In genomic region chr5:120102097-120102496, GRCm38 (mm10) we compare ENCODE assay signal across 23 mouse cellular contexts. TPM values are rescaled to one million over a fixed set of nuclear protein-coding genes. Genes with fewer than 3 reads are reported as not detected.
DNase-seq lines count a peak whose midpoint lies in the region; ATAC-seq and TF ChIP-seq lines count a peak whose summit lies in the region.
"Had no signal": no experiment of that assay in that cellular context is flagged by ENCODE, and none has a peak within 500 bp of the region (broad histone marks: within the 10 kb centered on the region; RNA-seq: fewer than 3 reads in every experiment).

No protein-coding gene starts in this region.

- 37% methylated on average over 8 of the region's 8 CpGs for WGBS in kidney, embryonic 16.5 days
- 11% methylated on average over 8 of the region's 8 CpGs for WGBS in lung, embryonic 14.5 days

- H3K27ac ChIP-seq in kidney, embryonic 16.5 days (ENCODE audit: low read length): no peak overlapping the region
- H3K27ac ChIP-seq in lung, embryonic 14.5 days (ENCODE audit: low read depth): peak overlapping the region; percentile 87
- H3K27ac ChIP-seq: forebrain, embryonic 15.5 days; gastrocnemius, adult 2 months; heart, adult 2 months; hindbrain, embryonic 13.5 days; liver, embryonic 12.5 days; midbrain, embryonic 12.5 days; neural tube, embryonic 12.5 days; stomach, postnatal 0 days had no signal

- no peak for TF ChIP-seq CTCF in lung, embryonic 14.5 days (IDR thresholded peaks at IDR 0.05; ENCODE audit: low read depth)

- no peak for DNase-seq in kidney, postnatal 36 days
- DNase-seq in lung, embryonic 14.5 days: peak; percentile 93
- DNase-seq in lung, postnatal 10 days: peak; percentile 89
- no peak for DNase-seq in thymus, postnatal 36 days
- DNase-seq in urinary bladder, postnatal 36 days (ENCODE audit: low spot score in 2 of 2): no peak
- DNase-seq in adrenal gland, adult 2 months: no peak
- DNase-seq: adrenal gland, adult 8-10 months; cerebellum, adult 8-10 months; thymus, adult 18-20 months had no signal

- no peaks in the 10 kb centered on the region for H3K27me3 ChIP-seq in kidney, embryonic 16.5 days (ENCODE audit: insufficient read depth, low read length)
- no peaks in the 10 kb centered on the region for H3K27me3 ChIP-seq in lung, embryonic 14.5 days (ENCODE audit: insufficient read depth, low read length)
- H3K27me3 ChIP-seq: forebrain, embryonic 15.5 days; heart, embryonic 12.5 days had no signal

- no peak overlapping the region for H3K9ac ChIP-seq in kidney, embryonic 16.5 days (replicated peaks; ENCODE audit: low read length)
- no peak overlapping the region for H3K9ac ChIP-seq in lung, embryonic 14.5 days
- H3K9ac ChIP-seq: forebrain, embryonic 15.5 days; heart, embryonic 12.5 days; hindbrain, embryonic 13.5 days; liver, embryonic 12.5 days; liver, postnatal 0 days; midbrain, embryonic 12.5 days; neural tube, embryonic 12.5 days had no signal

- no peaks in the 10 kb centered on the region for H3K9me3 ChIP-seq in kidney, embryonic 16.5 days (ENCODE audit: low read length)
- H3K9me3 ChIP-seq in lung, embryonic 14.5 days (ENCODE audit: low read depth, low read length): no peaks in the 10 kb centered on the region
- H3K9me3 ChIP-seq: forebrain, embryonic 15.5 days; hindbrain, embryonic 13.5 days; liver, embryonic 12.5 days; midbrain, embryonic 12.5 days; neural tube, embryonic 12.5 days had no signal

- H3K4me1 ChIP-seq in kidney, embryonic 16.5 days (ENCODE audit: insufficient read depth, low read length): no peaks in the 10 kb centered on the region
- H3K4me1 ChIP-seq in lung, embryonic 14.5 days (ENCODE audit: insufficient read depth): no peaks in the 10 kb centered on the region
- H3K4me1 ChIP-seq: forebrain, embryonic 15.5 days; hindbrain, embryonic 13.5 days; midbrain, embryonic 12.5 days; neural tube, embryonic 12.5 days had no signal

- no peak overlapping the region for H3K4me3 ChIP-seq in kidney, embryonic 16.5 days (ENCODE audit: low read length)
- H3K4me3 ChIP-seq in lung, embryonic 14.5 days (ENCODE audit: low read depth, low read length): no peak overlapping the region
- H3K4me3 ChIP-seq: forebrain, embryonic 15.5 days; gastrocnemius, adult 2 months; heart, adult 2 months; heart, embryonic 12.5 days; hindbrain, embryonic 13.5 days; liver, embryonic 12.5 days; megakaryocyte, embryonic 14.5 days; midbrain, embryonic 12.5 days; myocyte; neural tube, embryonic 12.5 days had no signal

- H3K36me3 ChIP-seq in kidney, embryonic 16.5 days (ENCODE audit: insufficient read depth, low read length): no peaks in the 10 kb centered on the region
- H3K36me3 ChIP-seq in lung, embryonic 14.5 days (ENCODE audit: insufficient read depth): no peaks in the 10 kb centered on the region
- H3K36me3 ChIP-seq: forebrain, embryonic 15.5 days; heart, embryonic 12.5 days; hindbrain, embryonic 13.5 days; liver, embryonic 12.5 days; midbrain, embryonic 12.5 days; neural tube, embryonic 12.5 days had no signal

- no peak overlapping the region for H3K4me2 ChIP-seq in kidney, embryonic 16.5 days (replicated peaks; ENCODE audit: low read depth, low read length)
- 0 out of 2 replicates have a peak overlapping the region, but pooled peaks have one; percentile 18 for H3K4me2 ChIP-seq in lung, embryonic 14.5 days
- H3K4me2 ChIP-seq: forebrain, embryonic 15.5 days; heart, embryonic 12.5 days; hindbrain, embryonic 13.5 days; liver, embryonic 12.5 days; midbrain, embryonic 12.5 days; neural tube, embryonic 12.5 days had no signal

- peak; percentile 40; the same call in 1 of the 2 replicates for ATAC-seq in kidney, embryonic 16.5 days (ENCODE audit: low FRiP score, low TSS enrichment)
- ATAC-seq in lung, embryonic 14.5 days (ENCODE audit: insufficient read depth): peak; percentile 94
- ATAC-seq: forebrain, embryonic 15.5 days; intestine, postnatal 0 days had no signal

RNA-seq across cellular contexts. Expression of gene Rbm19, which starts 14.2 kb away (rescaled TPM):
- polyA plus RNA-seq in kidney, embryonic 16.5 days (2015; fragmentation: Nextera tagmentation; extraction: Ambion mirVana): 26.0 and 28.1 TPM in 2 replicates
- 23.0 and 26.9 TPM in 2 replicates for polyA plus RNA-seq in lung, embryonic 14.5 days (2014; fragmentation: Nextera tagmentation; extraction: Ambion mirVana)
- 10 to 100 TPM; 24.9 to 27.0 TPM for total RNA-seq in adrenal gland, adult 2 months (2021)
- polyA plus RNA-seq in adrenal gland, adult 2 months (2012; rRNA removed): 13.0 and 14.4 TPM in 2 replicates

Comparison
In these comparisons a context has a peak if more than half of its experiments do, and no peak if none do; other contexts are left out.
1. DNase-seq: peak in lung, embryonic 14.5 days (single experiment) and lung, postnatal 10 days (single experiment); none in kidney, postnatal 36 days (0 of 2), thymus, postnatal 36 days (0 of 2), urinary bladder, postnatal 36 days (0 of 2) and adrenal gland, adult 2 months (single experiment).